Mouse (Mus musculus) heart, embryonic 11.5 days (tissue): ENCODE data around the gene Olfr391-ps. TPM values are rescaled to one million over a fixed set of nuclear protein-coding genes. Genes with fewer than 3 reads are reported as not detected.

Source experiments
- ATAC-seq: fragments of 200-750 bp; cut with Nextera tagmentation; replicated peaks from 2 replicates; pipeline ENCODE4 v1.8.0; 2017; ENCODE audit warnings: moderate library complexity; ENCODE audit not compliant: insufficient number of reproducible peaks, low FRiP score, low TSS enrichment
- H3K27ac ChIP-seq: fragments of 300-500 bp; sonication (generic); 2 replicates; pipeline ENCODE4 v1.5.1; 2014; ENCODE audit warnings: mild to moderate bottlenecking, low read depth, low read length
- H3K27me3 ChIP-seq: fragments of 300-500 bp; sonication (generic); 2 replicates; pipeline ENCODE4 v1.6.1; 2014; ENCODE audit warnings: mild to moderate bottlenecking, low read length, mixed read lengths; ENCODE audit not compliant: control insufficient read depth, insufficient read depth
- H3K36me3 ChIP-seq: fragments of 300-500 bp; sonication (generic); 2 replicates; pipeline ENCODE4 v1.6.1; 2014; ENCODE audit warnings: mild to moderate bottlenecking, low read length, moderate library complexity, mixed read lengths; ENCODE audit not compliant: control insufficient read depth, insufficient read depth
- H3K4me1 ChIP-seq: fragments of 300-500 bp; sonication (generic); 2 replicates; pipeline ENCODE4 v1.6.1; 2014; ENCODE audit warnings: low read length; ENCODE audit not compliant: control insufficient read depth, insufficient read depth
- H3K4me2 ChIP-seq: fragments of 300-500 bp; sonication (generic); 2 replicates; pipeline ENCODE4 v1.6.1; 2014; ENCODE audit warnings: mild to moderate bottlenecking, moderate library complexity
- H3K4me3 ChIP-seq: fragments of 300-500 bp; sonication (generic); 2 replicates; pipeline ENCODE4 v1.5.1; 2014; ENCODE audit warnings: low read depth, low read length
- H3K9ac ChIP-seq: fragments of 300-500 bp; sonication (generic); 2 replicates; pipeline ENCODE4 v1.6.1; 2014; ENCODE audit warnings: mild to moderate bottlenecking, low read depth, low read length, moderate library complexity
- H3K9me3 ChIP-seq: fragments of 300-500 bp; sonication (generic); replicated peaks from 2 replicates; pipeline ENCODE4 v1.6.1; 2016; ENCODE audit warnings: low read length; ENCODE audit not compliant: control insufficient read depth
- WGBS: fragments of 180-500 bp; shearing (Covaris S2); extraction: QIAGEN DNeasy Blood & Tissue Kit; methylation state at CpG from one replicate; pipeline ENCODE4 v1.1.7; 2014; ENCODE audit not compliant: insufficient replicate concordance; 5-methylcytosine and 5-hydroxymethylcytosine counted together
- polyA plus RNA-seq: library from polyadenylated mRNA; unstranded; fragments of >200 nt; fragmentation: Nextera tagmentation; extraction: Ambion mirVana; gene quantifications from 2 replicates; pipeline ENCODE4 v1.2.1, GENCODE M21; 2014

The Olfr391-ps gene
- polyA plus RNA-seq, result not detected in 2 replicates

DNA sequence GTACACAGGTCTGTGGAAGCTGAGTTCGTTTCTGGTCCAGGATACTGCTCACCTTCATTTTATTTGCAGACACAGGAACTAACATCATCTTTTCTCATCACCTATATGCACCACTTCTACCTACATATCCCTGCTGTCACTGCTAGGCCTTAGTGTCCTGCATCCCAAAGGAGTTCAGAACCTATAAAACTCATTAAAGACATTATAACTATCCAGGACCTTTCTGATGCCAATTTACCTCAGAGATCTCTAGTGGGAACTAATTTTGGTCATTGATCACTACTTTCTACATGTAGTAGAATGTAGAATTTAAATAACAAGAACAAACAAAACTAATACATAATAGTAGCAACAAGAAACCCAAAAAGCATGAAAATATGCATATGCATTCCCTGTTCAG, at the start of gene Olfr391-ps:
Gene Olfr391-ps (minus strand): TSS at position 101 of the 400 bp plus-strand sequence.
- H3K27me3 ChIP-seq, result no peaks in the 10 kb centered on the region
- no peak within 1 kb of the TSS for H3K9ac ChIP-seq
- no peaks in the 10 kb centered on the region for H3K36me3 ChIP-seq
- 36% methylated on average over 1 of the region's 1 CpGs for whole genome bisulfite sequencing
- no peaks in the 10 kb centered on the region; the same call in 1 of the 2 replicates for H3K9me3 ChIP-seq
- H3K4me3 ChIP-seq, result no peak within 1 kb of the TSS
- ATAC-seq, result no peak
- H3K4me2 ChIP-seq, result no peak within 1 kb of the TSS
- H3K27ac ChIP-seq, result no peak within 1 kb of the TSS
- H3K4me1 ChIP-seq, result no peaks in the 10 kb centered on the region

GRCm38 (mm10) chr11:73851354-73851753, 48.5 kb upstream of the Olfr391-ps start, which contains the start of gene Olfr393:
Olfr393 (minus strand) TSS chr11:73851454.
- Histone ChIP-seq H3K27me3 (no peaks in the 10 kb centered on the region), H3K4me1 (no peaks in the 10 kb centered on the region), H3K36me3 (no peaks in the 10 kb centered on the region), H3K4me3 (no peak within 1 kb of the TSS), H3K9ac (no peak within 1 kb of the TSS), H3K4me2 (no peak within 1 kb of the TSS), H3K9me3 (no peaks in the 10 kb centered on the region), H3K27ac (no peak within 1 kb of the TSS)
- no peak for ATAC-seq

DNA sequence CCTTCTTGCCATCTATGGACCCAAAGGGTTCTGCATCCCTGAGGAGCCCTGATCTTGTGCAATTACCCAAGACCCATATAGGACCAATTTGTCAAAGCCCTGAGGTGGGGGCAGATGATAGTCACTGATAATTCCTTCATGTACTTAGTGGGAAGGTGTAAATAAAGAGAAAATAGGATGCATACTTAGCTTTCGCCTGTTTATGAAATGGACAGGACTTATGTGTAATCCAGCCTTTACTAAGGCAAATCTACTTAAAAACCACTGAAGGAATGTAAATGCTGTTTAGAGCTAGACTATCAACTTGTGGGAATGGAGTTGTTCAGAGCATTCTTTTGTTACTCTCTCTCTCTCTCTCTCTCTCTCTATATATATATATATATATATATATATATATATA, 14.1 kb upstream of the Olfr391-ps start, which contains the start of gene Olfr392:
Gene Olfr392 (minus strand): TSS at position 101 of the 400 bp plus-strand sequence.
- ATAC-seq, result no peak
- WGBS, result 83% methylated on average over 1 of the region's 1 CpGs
- no peaks in the 10 kb centered on the region for H3K27me3 ChIP-seq
- H3K36me3 ChIP-seq, result no peaks in the 10 kb centered on the region
- no peaks in the 10 kb centered on the region for H3K4me1 ChIP-seq
- H3K9me3 ChIP-seq, result no peaks in the 10 kb centered on the region
- no peak within 1 kb of the TSS for H3K4me3 ChIP-seq
- no peak within 1 kb of the TSS for H3K9ac ChIP-seq
- H3K27ac ChIP-seq, result no peak within 1 kb of the TSS
- H3K4me2 ChIP-seq, result no peak within 1 kb of the TSS

GRCm38 (mm10) chr11:73782664-73783063, 20.2 kb downstream of the Olfr391-ps start, which contains the start of gene Olfr390:
Olfr390 (plus strand) TSS chr11:73782964.
- Histone ChIP-seq H3K4me2 (no peak within 1 kb of the TSS), H3K9me3 (peaks cover 3% of the 10 kb centered on the region), H3K27ac (no peak within 1 kb of the TSS), H3K27me3 (no peaks in the 10 kb centered on the region), H3K9ac (no peak within 1 kb of the TSS), H3K4me3 (no peak within 1 kb of the TSS), H3K36me3 (no peaks in the 10 kb centered on the region), H3K4me1 (no peaks in the 10 kb centered on the region)
- 62% methylated on average over 1 of the region's 1 CpGs for WGBS
- no peak for ATAC-seq

GRCm38 (mm10) chr11:73780613-73781012, 22.2 kb downstream of the Olfr391-ps start, which contains the start of gene Olfr389:
Olfr389 (minus strand) TSS chr11:73780713.
- no peak within 1 kb of the TSS for H3K4me2 ChIP-seq
- H3K27me3 ChIP-seq, result no peaks in the 10 kb centered on the region
- H3K9me3 ChIP-seq, result peaks cover 3% of the 10 kb centered on the region
- no peak within 1 kb of the TSS for H3K4me3 ChIP-seq
- 77% methylated on average over 1 of the region's 1 CpGs for WGBS
- no peaks in the 10 kb centered on the region for H3K4me1 ChIP-seq
- H3K9ac ChIP-seq, result no peak within 1 kb of the TSS
- no peak for ATAC-seq
- no peaks in the 10 kb centered on the region for H3K36me3 ChIP-seq
- H3K27ac ChIP-seq, result no peak within 1 kb of the TSS

DNA sequence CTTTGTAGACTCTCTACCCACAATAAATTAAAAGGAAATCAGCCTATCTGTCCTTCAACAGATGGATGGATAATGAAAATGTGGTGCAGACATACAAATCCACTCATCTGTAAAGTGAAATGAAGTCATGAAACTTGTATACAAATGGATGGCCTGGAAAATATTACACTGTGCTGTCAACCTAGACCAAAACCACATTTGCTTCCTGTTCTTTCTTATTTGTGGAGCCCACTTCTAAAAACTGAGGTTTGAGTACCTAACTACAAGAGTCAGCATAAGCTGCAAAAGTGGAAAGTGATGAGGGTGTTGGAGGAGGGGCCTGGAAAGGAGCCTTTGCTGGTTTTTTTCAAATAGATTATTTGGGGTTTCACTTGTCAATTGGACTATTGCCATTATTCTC, 43.7 kb downstream of the Olfr391-ps start:
- H3K4me1 ChIP-seq, result no peaks in the 10 kb centered on the region
- H3K4me2 ChIP-seq, result no peak overlapping the region
- no peak overlapping the region for H3K9ac ChIP-seq
- H3K9me3 ChIP-seq, result peaks cover 12% of the 10 kb centered on the region
- no peak overlapping the region for H3K4me3 ChIP-seq
- no peaks in the 10 kb centered on the region for H3K27me3 ChIP-seq
- H3K27ac ChIP-seq, result no peak overlapping the region
- no peaks in the 10 kb centered on the region for H3K36me3 ChIP-seq
- no peak for ATAC-seq

Other genes starting within 250 kb of the Olfr391-ps start
- not detected in 2 replicates for gene Olfr385, start 210.0 kb downstream of the Olfr391-ps start, polyA plus RNA-seq
- not detected in 2 replicates for gene Olfr384, start 204.5 kb downstream of the Olfr391-ps start, polyA plus RNA-seq
- gene Zfp735, start 114.3 kb downstream of the Olfr391-ps start, polyA plus RNA-seq, result not detected in 2 replicates
- gene Olfr389, start 22.3 kb downstream of the Olfr391-ps start, polyA plus RNA-seq, result not detected in 2 replicates
- gene Olfr390, start 20.1 kb downstream of the Olfr391-ps start, polyA plus RNA-seq, result not detected in 2 replicates
- not detected in 2 replicates for gene Olfr392, start 14.0 kb upstream of the Olfr391-ps start, polyA plus RNA-seq
- not detected in 2 replicates for gene Olfr393, start 48.4 kb upstream of the Olfr391-ps start, polyA plus RNA-seq
- gene Olfr394, start 87.7 kb upstream of the Olfr391-ps start, polyA plus RNA-seq, result not detected in 2 replicates
- not detected in 2 replicates for gene Olfr395, start 106.2 kb upstream of the Olfr391-ps start, polyA plus RNA-seq
- not detected in 2 replicates for gene Olfr23, start 133.6 kb upstream of the Olfr391-ps start, polyA plus RNA-seq
- not detected in 2 replicates for gene Olfr397, start 157.8 kb upstream of the Olfr391-ps start, polyA plus RNA-seq
- gene Olfr398, start 187.4 kb upstream of the Olfr391-ps start, polyA plus RNA-seq, result not detected in 2 replicates